Mouse (Mus musculus): ENCODE data around the gene Dgcr2. TPM values are rescaled to one million over a fixed set of nuclear protein-coding genes. Genes with fewer than 3 reads are reported as not detected.

Dgcr2 gene
- polyA plus RNA-seq, 1 experiment from 2014 or later, result 104 TPM

DNA sequence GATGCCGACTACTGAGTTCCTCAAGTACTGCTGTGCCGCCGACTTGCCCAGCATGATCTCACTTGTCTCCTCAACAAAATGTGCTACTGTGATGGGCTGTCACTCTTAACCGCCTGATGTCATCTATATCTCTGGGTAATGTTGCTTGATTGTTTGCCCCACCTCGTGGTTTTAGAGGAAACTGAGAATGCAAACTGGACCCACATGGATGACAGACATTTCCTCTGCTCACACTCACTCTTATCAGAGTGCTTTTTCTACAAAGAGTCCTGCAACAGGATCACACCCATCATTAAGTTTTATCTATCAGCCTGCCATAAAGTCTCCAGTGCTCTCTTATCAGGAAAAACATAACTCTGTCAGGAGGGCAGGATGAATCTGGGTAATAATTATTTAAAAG is 27.1 kb downstream of the Dgcr2 start:
- Histone ChIP-seq H3K27ac (replicated peaks; ENCODE audit: low read depth, low read length) (no peak overlapping the region), H3K27me3 (ENCODE audit: control insufficient read depth, insufficient read depth, low read length) (no peaks in the 10 kb centered on the region), H3K4me1 (ENCODE audit: control insufficient read depth, insufficient read depth, low read length) (no peaks in the 10 kb centered on the region), H3K9me3 (ENCODE audit: control insufficient read depth, low read length) (no peaks in the 10 kb centered on the region), H3K9ac (replicated peaks; ENCODE audit: low read length) (no peak overlapping the region), H3K4me3 (replicated peaks; ENCODE audit: low read depth, low read length) (no peak overlapping the region), H3K36me3 (ENCODE audit: control insufficient read depth, insufficient read depth, low read length) (peaks cover 39% of the 10 kb centered on the region), H3K4me2 (ENCODE audit: low read length) (no peak overlapping the region)
- ATAC-seq (ENCODE audit: low FRiP score, low TSS enrichment) (no peak), DNase-seq (no peak)
- WGBS, result 92% methylated on average over 5 of the region's 5 CpGs

DNA sequence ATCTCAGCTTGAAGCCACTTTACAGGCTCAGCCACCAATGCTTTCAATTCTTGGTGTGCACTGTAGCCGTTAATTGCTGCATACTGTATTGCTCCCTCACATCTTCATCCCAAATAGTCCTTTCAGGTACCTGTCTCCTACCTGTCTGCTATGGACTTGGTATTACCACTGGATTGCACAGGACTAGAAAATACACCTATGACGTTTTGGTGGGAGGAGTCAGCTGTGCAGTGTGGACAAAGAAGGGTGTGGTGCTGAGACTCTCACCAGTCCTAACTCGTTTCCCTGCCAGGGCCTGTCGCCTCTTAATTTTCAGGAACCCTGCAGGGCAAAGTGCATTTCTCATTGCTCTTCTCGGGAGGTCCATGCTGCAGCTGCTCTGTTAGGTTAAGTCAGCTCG is 32.6 kb downstream of the Dgcr2 start:
- H3K9me3 ChIP-seq (ENCODE audit: control insufficient read depth, low read length), result no peaks in the 10 kb centered on the region
- peaks cover 31% of the 10 kb centered on the region for H3K36me3 ChIP-seq (ENCODE audit: control insufficient read depth, insufficient read depth, low read length)
- 80% methylated on average over 6 of the region's 6 CpGs for WGBS
- H3K27me3 ChIP-seq (ENCODE audit: control insufficient read depth, insufficient read depth, low read length), result no peaks in the 10 kb centered on the region
- no peak overlapping the region for H3K4me2 ChIP-seq (ENCODE audit: low read length)
- ATAC-seq (ENCODE audit: low FRiP score, low TSS enrichment), result no peak
- H3K4me3 ChIP-seq (replicated peaks; ENCODE audit: low read depth, low read length), result no peak overlapping the region
- H3K4me1 ChIP-seq (ENCODE audit: control insufficient read depth, insufficient read depth, low read length), result peaks cover 7% of the 10 kb centered on the region; the same call in 1 of the 2 replicates
- no peak overlapping the region for H3K9ac ChIP-seq (replicated peaks; ENCODE audit: low read length)
- no peak overlapping the region for H3K27ac ChIP-seq (replicated peaks; ENCODE audit: low read depth, low read length)
- DNase-seq, result no peak

DNA sequence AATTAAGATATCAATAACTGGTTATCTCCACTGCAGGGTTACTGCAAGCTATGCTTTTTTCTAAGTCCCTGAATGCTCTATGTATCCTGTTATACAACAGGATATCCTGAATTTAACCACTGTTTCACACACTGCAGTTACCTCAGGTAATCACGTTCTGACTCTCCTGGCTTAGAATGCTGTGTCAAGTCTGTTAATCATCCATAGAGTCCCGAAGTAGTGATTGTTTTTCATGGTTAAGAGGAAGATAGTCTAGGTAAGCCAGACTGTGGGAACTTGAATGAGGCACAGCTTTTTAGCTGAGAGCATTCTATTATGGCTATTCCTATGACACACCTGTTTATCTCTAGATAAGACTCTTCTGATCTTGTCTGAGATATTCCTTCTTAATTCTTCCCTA is 33.1 kb downstream of the Dgcr2 start:
- H3K9me3 ChIP-seq (ENCODE audit: control insufficient read depth, low read length), result no peaks in the 10 kb centered on the region
- no peak overlapping the region for H3K4me3 ChIP-seq (replicated peaks; ENCODE audit: low read depth, low read length)
- H3K36me3 ChIP-seq (ENCODE audit: control insufficient read depth, insufficient read depth, low read length), result peaks cover 28% of the 10 kb centered on the region
- WGBS, result 96% methylated on average over 2 of the region's 2 CpGs
- no peak overlapping the region for H3K4me2 ChIP-seq (ENCODE audit: low read length)
- peaks cover 7% of the 10 kb centered on the region; the same call in 1 of the 2 replicates for H3K4me1 ChIP-seq (ENCODE audit: control insufficient read depth, insufficient read depth, low read length)
- no peak for ATAC-seq (ENCODE audit: low FRiP score, low TSS enrichment)
- no peak overlapping the region for H3K27ac ChIP-seq (replicated peaks; ENCODE audit: low read depth, low read length)
- no peaks in the 10 kb centered on the region for H3K27me3 ChIP-seq (ENCODE audit: control insufficient read depth, insufficient read depth, low read length)
- no peak overlapping the region for H3K9ac ChIP-seq (replicated peaks; ENCODE audit: low read length)
- DNase-seq, result no peak

DNA sequence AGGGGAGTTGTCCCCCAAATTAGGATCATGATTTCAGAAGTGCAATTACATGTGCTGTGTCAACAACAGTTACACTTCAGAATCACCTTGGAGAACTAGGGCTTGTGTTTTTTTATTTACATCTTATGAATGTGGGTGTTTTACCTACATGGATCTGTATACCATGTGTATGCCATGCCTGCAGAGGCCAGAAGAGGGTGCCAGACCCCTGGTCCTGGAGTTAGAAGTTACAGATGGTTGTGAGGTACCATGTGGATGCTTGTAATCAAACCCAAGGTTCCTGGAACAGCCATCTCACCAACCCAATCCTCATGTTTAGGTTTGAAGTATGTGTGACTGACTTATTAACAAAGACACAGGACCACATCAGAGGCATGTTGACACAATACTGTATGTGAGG is 39.8 kb downstream of the Dgcr2 start:
- no peak overlapping the region for H3K27ac ChIP-seq (replicated peaks; ENCODE audit: low read depth, low read length)
- no peak for ATAC-seq (ENCODE audit: low FRiP score, low TSS enrichment)
- H3K36me3 ChIP-seq (ENCODE audit: control insufficient read depth, insufficient read depth, low read length), result peaks cover 62% of the 10 kb centered on the region

DNA sequence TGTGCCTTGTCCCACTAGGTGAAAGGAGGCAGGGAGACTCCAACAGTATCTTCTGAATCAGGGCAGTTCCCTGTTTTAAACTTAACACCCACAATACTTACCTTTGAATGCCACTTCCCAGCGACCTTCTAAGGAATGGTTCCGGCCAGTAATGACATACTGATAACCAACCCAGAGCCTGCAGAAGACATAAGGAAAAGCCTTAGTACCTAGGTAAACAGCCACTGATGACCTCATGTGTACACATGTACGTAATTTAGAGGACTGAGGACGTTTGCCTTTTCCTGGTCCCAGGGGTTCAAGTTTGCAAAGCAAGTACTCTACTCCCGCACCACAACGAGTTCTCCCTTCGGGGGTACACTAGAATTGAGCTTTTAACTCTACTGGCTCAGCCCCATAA is 41.2 kb downstream of the Dgcr2 start:
- WGBS, result 93% methylated on average over 7 of the region's 7 CpGs
- peaks cover 74% of the 10 kb centered on the region for H3K36me3 ChIP-seq (ENCODE audit: control insufficient read depth, insufficient read depth, low read length)

More for the DNA sequence above, 39.8 kb downstream of the Dgcr2 start:
- Histone ChIP-seq H3K4me3 (replicated peaks; ENCODE audit: low read depth, low read length) (no peak overlapping the region), H3K4me1 (ENCODE audit: control insufficient read depth, insufficient read depth, low read length) (peaks cover 7% of the 10 kb centered on the region; the same call in 1 of the 2 replicates), H3K9ac (replicated peaks; ENCODE audit: low read length) (no peak overlapping the region), H3K4me2 (ENCODE audit: low read length) (no peak overlapping the region), H3K9me3 (ENCODE audit: control insufficient read depth, low read length) (no peaks in the 10 kb centered on the region), H3K27me3 (ENCODE audit: control insufficient read depth, insufficient read depth, low read length) (no peaks in the 10 kb centered on the region)
- peak; percentile 61 for DNase-seq

DNA sequence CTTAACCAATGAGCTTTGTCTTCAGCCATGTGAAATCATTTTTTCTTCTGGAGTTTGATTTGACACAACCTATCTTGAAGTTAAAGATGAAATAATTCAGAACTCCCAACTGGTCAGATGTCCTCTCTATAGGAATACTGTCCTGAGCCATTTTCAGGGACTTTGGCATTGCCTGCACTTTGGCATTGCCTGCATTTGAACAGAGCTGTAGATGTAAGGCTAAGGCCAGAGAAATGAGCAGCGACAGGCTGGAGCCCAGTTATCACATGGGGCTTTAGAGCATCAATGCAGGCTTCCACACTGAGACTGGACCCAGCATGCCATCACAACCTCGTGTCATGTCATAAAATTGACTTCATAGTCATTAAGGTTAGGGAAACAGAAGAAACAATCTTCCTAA is 45.1 kb downstream of the Dgcr2 start:
- H3K4me1 ChIP-seq (ENCODE audit: control insufficient read depth, insufficient read depth, low read length), result no peaks in the 10 kb centered on the region
- H3K4me3 ChIP-seq (replicated peaks; ENCODE audit: low read depth, low read length), result no peak overlapping the region
- H3K27me3 ChIP-seq (ENCODE audit: control insufficient read depth, insufficient read depth, low read length), result no peaks in the 10 kb centered on the region
- 91% methylated on average over 2 of the region's 2 CpGs for WGBS
- DNase-seq, result no peak
- no peak for ATAC-seq (ENCODE audit: low FRiP score, low TSS enrichment)
- H3K36me3 ChIP-seq (ENCODE audit: control insufficient read depth, insufficient read depth, low read length), result peaks cover 87% of the 10 kb centered on the region
- H3K9me3 ChIP-seq (ENCODE audit: control insufficient read depth, low read length), result no peaks in the 10 kb centered on the region
- H3K27ac ChIP-seq (replicated peaks; ENCODE audit: low read depth, low read length), result no peak overlapping the region
- no peak overlapping the region for H3K9ac ChIP-seq (replicated peaks; ENCODE audit: low read length)
- no peak overlapping the region for H3K4me2 ChIP-seq (ENCODE audit: low read length)

More for the DNA sequence above, 41.2 kb downstream of the Dgcr2 start:
- Histone ChIP-seq H3K4me1 (ENCODE audit: control insufficient read depth, insufficient read depth, low read length) (0 out of 2 replicates have a peak, but pooled peaks cover 3% of the 10 kb centered on the region), H3K4me2 (ENCODE audit: low read length) (no peak overlapping the region), H3K27ac (replicated peaks; ENCODE audit: low read depth, low read length) (no peak overlapping the region), H3K9ac (replicated peaks; ENCODE audit: low read length) (no peak overlapping the region), H3K4me3 (replicated peaks; ENCODE audit: low read depth, low read length) (no peak overlapping the region), H3K9me3 (ENCODE audit: control insufficient read depth, low read length) (no peaks in the 10 kb centered on the region), H3K27me3 (ENCODE audit: control insufficient read depth, insufficient read depth, low read length) (no peaks in the 10 kb centered on the region)
- DNase-seq (no peak), ATAC-seq (ENCODE audit: low FRiP score, low TSS enrichment) (no peak)

DNA sequence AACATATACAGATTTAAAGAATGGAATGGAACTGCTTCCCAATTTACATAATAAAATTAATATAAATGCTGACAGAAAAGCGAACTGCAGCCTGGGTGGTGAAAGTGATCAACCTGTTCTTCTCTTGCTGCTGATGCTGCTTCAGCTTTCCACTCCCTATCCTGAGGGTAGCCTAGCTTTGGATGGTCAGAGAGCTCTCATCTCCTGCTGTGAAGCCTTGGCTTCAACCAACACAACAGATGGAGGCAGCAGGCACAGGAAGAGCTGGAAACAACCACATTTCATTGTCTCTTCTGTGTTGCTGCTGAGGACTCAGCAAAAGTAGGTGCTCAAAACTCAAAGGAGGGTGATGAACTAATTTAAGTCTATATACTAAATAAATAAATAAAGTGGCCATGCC is 46.5 kb downstream of the Dgcr2 start:
- no peak for ATAC-seq (ENCODE audit: low FRiP score, low TSS enrichment)
- H3K9me3 ChIP-seq (ENCODE audit: control insufficient read depth, low read length), result no peaks in the 10 kb centered on the region
- no peak overlapping the region for H3K9ac ChIP-seq (replicated peaks; ENCODE audit: low read length)
- 98% methylated on average over 1 of the region's 1 CpGs for WGBS
- H3K4me2 ChIP-seq (ENCODE audit: low read length), result no peak overlapping the region
- H3K4me3 ChIP-seq (replicated peaks; ENCODE audit: low read depth, low read length), result no peak overlapping the region
- DNase-seq, result no peak
- H3K27ac ChIP-seq (replicated peaks; ENCODE audit: low read depth, low read length), result no peak overlapping the region
- H3K4me1 ChIP-seq (ENCODE audit: control insufficient read depth, insufficient read depth, low read length), result no peaks in the 10 kb centered on the region
- peaks cover 87% of the 10 kb centered on the region for H3K36me3 ChIP-seq (ENCODE audit: control insufficient read depth, insufficient read depth, low read length)
- H3K27me3 ChIP-seq (ENCODE audit: control insufficient read depth, insufficient read depth, low read length), result no peaks in the 10 kb centered on the region

DNA sequence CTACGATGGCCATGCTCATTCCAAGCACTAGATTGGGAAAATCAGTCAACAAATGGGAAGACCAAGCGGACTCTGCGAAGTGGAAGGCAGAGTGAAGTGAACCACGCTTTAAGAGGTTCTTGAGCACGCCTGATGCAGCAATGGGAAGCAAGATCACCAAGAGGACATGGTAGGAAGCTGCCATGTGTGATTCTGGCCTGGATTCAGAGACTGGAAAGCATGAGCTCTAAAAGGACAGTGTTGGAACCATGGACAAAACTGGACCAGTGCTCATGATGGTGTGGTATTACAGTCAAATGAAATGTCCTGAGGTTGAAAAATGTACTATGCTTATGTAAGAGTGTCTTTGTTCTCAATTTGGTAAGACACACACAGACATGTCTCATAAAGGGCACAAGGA is 47.0 kb downstream of the Dgcr2 start:
- Histone ChIP-seq H3K4me2 (ENCODE audit: low read length) (no peak overlapping the region), H3K4me1 (ENCODE audit: control insufficient read depth, insufficient read depth, low read length) (no peaks in the 10 kb centered on the region), H3K27ac (replicated peaks; ENCODE audit: low read depth, low read length) (no peak overlapping the region), H3K4me3 (replicated peaks; ENCODE audit: low read depth, low read length) (no peak overlapping the region), H3K9me3 (ENCODE audit: control insufficient read depth, low read length) (no peaks in the 10 kb centered on the region), H3K27me3 (ENCODE audit: control insufficient read depth, insufficient read depth, low read length) (no peaks in the 10 kb centered on the region), H3K36me3 (ENCODE audit: control insufficient read depth, insufficient read depth, low read length) (peaks cover 87% of the 10 kb centered on the region), H3K9ac (replicated peaks; ENCODE audit: low read length) (no peak overlapping the region)
- DNase-seq (no peak), ATAC-seq (ENCODE audit: low FRiP score, low TSS enrichment) (no peak)
- WGBS, result 96% methylated on average over 5 of the region's 5 CpGs

DNA sequence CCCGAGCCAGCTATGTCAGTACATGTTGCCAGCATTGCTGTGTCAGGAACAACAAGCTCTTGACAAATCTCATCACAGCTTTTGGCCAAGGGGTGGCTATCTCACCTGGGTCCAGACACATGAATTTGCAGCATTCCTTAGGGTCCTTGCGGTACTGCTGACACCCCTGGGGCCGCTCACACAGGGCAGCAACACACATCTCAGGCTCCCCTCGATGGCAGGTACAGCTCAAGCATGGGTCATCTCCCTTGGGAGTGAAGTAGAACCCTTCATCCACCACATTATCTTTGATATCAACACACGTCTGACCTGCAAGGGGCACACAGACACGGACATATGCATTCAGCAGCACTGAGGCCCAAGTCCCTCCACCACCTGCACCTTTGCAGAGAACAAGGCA is 48.9 kb downstream of the Dgcr2 start:
- H3K27ac ChIP-seq (replicated peaks; ENCODE audit: low read depth, low read length), result no peak overlapping the region
- WGBS, result 86% methylated on average over 6 of the region's 6 CpGs
- no peak overlapping the region for H3K9ac ChIP-seq (replicated peaks; ENCODE audit: low read length)
- H3K36me3 ChIP-seq (ENCODE audit: control insufficient read depth, insufficient read depth, low read length), result peaks cover 91% of the 10 kb centered on the region
- no peaks in the 10 kb centered on the region for H3K4me1 ChIP-seq (ENCODE audit: control insufficient read depth, insufficient read depth, low read length)
- H3K4me3 ChIP-seq (replicated peaks; ENCODE audit: low read depth, low read length), result no peak overlapping the region
- no peaks in the 10 kb centered on the region for H3K27me3 ChIP-seq (ENCODE audit: control insufficient read depth, insufficient read depth, low read length)
- no peaks in the 10 kb centered on the region for H3K9me3 ChIP-seq (ENCODE audit: control insufficient read depth, low read length)
- ATAC-seq (ENCODE audit: low FRiP score, low TSS enrichment) (no peak), DNase-seq (no peak)
- no peak overlapping the region for H3K4me2 ChIP-seq (ENCODE audit: low read length)
